In the genomic region with DNA sequence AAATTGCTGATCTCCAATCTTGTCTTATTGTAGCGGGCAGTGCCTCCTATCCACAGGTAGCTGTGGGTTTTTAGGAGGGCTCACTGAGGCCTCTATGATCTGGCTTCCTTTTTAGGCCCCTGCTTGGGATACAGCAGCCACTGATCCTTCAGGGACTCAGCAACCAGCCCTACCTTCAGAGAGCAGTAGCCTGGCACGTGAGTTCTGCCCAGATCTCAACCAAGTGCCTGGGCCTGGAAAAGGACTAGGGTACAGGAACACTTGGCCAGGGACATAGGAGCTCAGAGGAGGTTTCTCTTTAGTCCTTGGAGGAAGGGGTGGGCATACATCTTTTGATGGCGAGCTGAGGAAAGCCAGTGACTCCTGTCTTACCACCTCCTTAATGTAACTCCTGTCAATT, we compare ENCODE assay signal across 22 mouse cellular contexts. TPM values are rescaled to one million over a fixed set of nuclear protein-coding genes. Genes with fewer than 3 reads are reported as not detected.
DNase-seq lines count a peak whose midpoint lies in the region; ATAC-seq and TF ChIP-seq lines count a peak whose summit lies in the region.
"Had no signal": no experiment of that assay in that cellular context is flagged by ENCODE, and none has a peak within 500 bp of the region (broad histone marks: within the 10 kb centered on the region; RNA-seq: fewer than 3 reads in every experiment).

No protein-coding gene starts in this region.

- no peak for TF ChIP-seq POLR2A in cerebellum, adult 2 months (IDR thresholded peaks at IDR 0.05; ENCODE audit: borderline replicate concordance, insufficient read depth, low read length)

- 85% methylated on average over 3 of the region's 3 CpGs for WGBS in stomach, embryonic 15.5 days
- 94% methylated on average over 3 of the region's 3 CpGs for WGBS in stomach, postnatal 0 days
- 83% methylated on average over 3 of the region's 3 CpGs for WGBS in liver, embryonic 15.5 days (ENCODE audit: insufficient replicate concordance)
- WGBS in cerebellum, adult 2 months: 89% methylated on average over 3 of the region's 3 CpGs
- WGBS in kidney, embryonic 16.5 days: 97% methylated on average over 3 of the region's 3 CpGs

- H3K36me3 ChIP-seq in stomach, embryonic 15.5 days: peaks cover 48% of the 10 kb centered on the region
- H3K36me3 ChIP-seq in stomach, postnatal 0 days (ENCODE audit: control insufficient read depth, insufficient read depth, low read length): peaks cover 23% of the 10 kb centered on the region
- H3K36me3 ChIP-seq in liver, embryonic 15.5 days (replicated peaks): peaks cover 65% of the 10 kb centered on the region
- peaks cover 63% of the 10 kb centered on the region for H3K36me3 ChIP-seq in kidney, embryonic 16.5 days (ENCODE audit: insufficient read depth, low read length)

- peaks cover 8% of the 10 kb centered on the region for H3K4me1 ChIP-seq in stomach, embryonic 15.5 days
- H3K4me1 ChIP-seq in stomach, postnatal 0 days (replicated peaks; ENCODE audit: control insufficient read depth, insufficient read depth): 0 out of 2 replicates have a peak, but pooled peaks cover 2% of the 10 kb centered on the region
- H3K4me1 ChIP-seq in liver, embryonic 15.5 days (replicated peaks): peaks cover 56% of the 10 kb centered on the region
- peaks cover 20% of the 10 kb centered on the region for H3K4me1 ChIP-seq in cerebellum, adult 2 months (ENCODE audit: control insufficient read depth, insufficient read depth, low read length)
- peaks cover 19% of the 10 kb centered on the region for H3K4me1 ChIP-seq in kidney, embryonic 16.5 days (ENCODE audit: insufficient read depth, low read length)

- no peak for ATAC-seq in stomach, embryonic 15.5 days (ENCODE audit: insufficient read depth, low FRiP score, low read depth)
- no peak for ATAC-seq in stomach, postnatal 0 days (ENCODE audit: low FRiP score, low TSS enrichment)
- no peak for ATAC-seq in liver, embryonic 15.5 days (ENCODE audit: insufficient read depth)
- no peak for ATAC-seq in kidney, embryonic 16.5 days (ENCODE audit: low FRiP score, low TSS enrichment)
- ATAC-seq: forebrain, embryonic 13.5 days; forebrain, embryonic 16.5 days; Patski had no signal

- intact Hi-C loops in gastrocnemius, adult 2 months (cut with DNase I): no loop called here

- peak overlapping the region; percentile 90 for H3K27ac ChIP-seq in gastrocnemius, adult 2 months
- 0 out of 2 replicates have a peak overlapping the region, but pooled peaks have one; percentile 33 for H3K27ac ChIP-seq in stomach, embryonic 15.5 days
- no peak overlapping the region for H3K27ac ChIP-seq in stomach, postnatal 0 days (replicated peaks)
- H3K27ac ChIP-seq in liver, embryonic 15.5 days (replicated peaks): peak overlapping the region; percentile 84
- no peak overlapping the region for H3K27ac ChIP-seq in cerebellum, adult 2 months (ENCODE audit: insufficient read depth, low read length)
- H3K27ac ChIP-seq in kidney, embryonic 16.5 days (ENCODE audit: low read length): no peak overlapping the region
- H3K27ac ChIP-seq: forebrain, embryonic 10.5 days; forebrain, embryonic 13.5 days; heart, adult 2 months; heart, embryonic 10.5 days; hindbrain, embryonic 12.5 days; hindbrain, embryonic 15.5 days had no signal

- H3K4me3 ChIP-seq in gastrocnemius, adult 2 months: peak overlapping the region; percentile 23; the same call in 1 of the 2 replicates
- H3K4me3 ChIP-seq in stomach, embryonic 15.5 days (replicated peaks): no peak overlapping the region
- H3K4me3 ChIP-seq in stomach, postnatal 0 days (ENCODE audit: low read depth, low read length): no peak overlapping the region
- no peak overlapping the region for H3K4me3 ChIP-seq in liver, embryonic 15.5 days (replicated peaks)
- no peak overlapping the region for H3K4me3 ChIP-seq in cerebellum, adult 2 months (replicated peaks; ENCODE audit: insufficient read depth, low read depth, low read length)
- H3K4me3 ChIP-seq in kidney, embryonic 16.5 days (ENCODE audit: low read length): no peak overlapping the region
- H3K4me3 ChIP-seq: forebrain, embryonic 10.5 days; forebrain, embryonic 13.5 days; heart, adult 2 months; heart, embryonic 10.5 days; hindbrain, embryonic 12.5 days; hindbrain, embryonic 15.5 days had no signal

- H3K9me3 ChIP-seq in stomach, embryonic 15.5 days: no peaks in the 10 kb centered on the region
- H3K9me3 ChIP-seq in stomach, postnatal 0 days (ENCODE audit: control insufficient read depth, low read length): no peaks in the 10 kb centered on the region
- no peaks in the 10 kb centered on the region for H3K9me3 ChIP-seq in liver, embryonic 15.5 days (replicated peaks)
- H3K9me3 ChIP-seq in kidney, embryonic 16.5 days (ENCODE audit: low read length): no peaks in the 10 kb centered on the region
- H3K9me3 ChIP-seq: forebrain, embryonic 10.5 days; forebrain, embryonic 13.5 days; G1E; heart, embryonic 10.5 days; hindbrain, embryonic 12.5 days; hindbrain, embryonic 15.5 days had no signal

- H3K9ac ChIP-seq in stomach, embryonic 15.5 days: no peak overlapping the region
- H3K9ac ChIP-seq in stomach, postnatal 0 days (ENCODE audit: low read length): no peak overlapping the region
- H3K9ac ChIP-seq in liver, embryonic 15.5 days: no peak overlapping the region
- H3K9ac ChIP-seq in kidney, embryonic 16.5 days (replicated peaks; ENCODE audit: low read length): no peak overlapping the region
- H3K9ac ChIP-seq: forebrain, embryonic 13.5 days; hindbrain, embryonic 12.5 days; hindbrain, embryonic 15.5 days had no signal

- TF ChIP-seq EP300 in stomach, postnatal 0 days (optimal IDR thresholded peaks at IDR 0.05): no peak

- no peaks in the 10 kb centered on the region for H3K27me3 ChIP-seq in stomach, embryonic 15.5 days (replicated peaks)
- H3K27me3 ChIP-seq in stomach, postnatal 0 days (ENCODE audit: control insufficient read depth, insufficient read depth, low read length): no peaks in the 10 kb centered on the region
- H3K27me3 ChIP-seq in liver, embryonic 15.5 days: no peaks in the 10 kb centered on the region
- H3K27me3 ChIP-seq in cerebellum, adult 2 months (ENCODE audit: control insufficient read depth, insufficient read depth, low read length): no peaks in the 10 kb centered on the region
- H3K27me3 ChIP-seq in kidney, embryonic 16.5 days (ENCODE audit: insufficient read depth, low read length): no peaks in the 10 kb centered on the region
- H3K27me3 ChIP-seq: CH12.LX; forebrain, embryonic 13.5 days; hindbrain, embryonic 12.5 days; hindbrain, embryonic 15.5 days; Patski had no signal

- TF ChIP-seq CTCF in gastrocnemius, adult 2 months (IDR thresholded peaks at IDR 0.05): no peak
- no peak for TF ChIP-seq CTCF in stomach, postnatal 0 days (IDR thresholded peaks at IDR 0.05; ENCODE audit: low read depth)
- no peak for TF ChIP-seq CTCF in cerebellum, adult 2 months (IDR thresholded peaks at IDR 0.05; ENCODE audit: borderline replicate concordance, insufficient read depth, low read depth, low read length)

- no peak overlapping the region for H3K4me2 ChIP-seq in stomach, embryonic 15.5 days
- no peak overlapping the region for H3K4me2 ChIP-seq in stomach, postnatal 0 days (replicated peaks; ENCODE audit: low read depth)
- peak overlapping the region; percentile 10; the same call in 1 of the 2 replicates for H3K4me2 ChIP-seq in liver, embryonic 15.5 days
- H3K4me2 ChIP-seq in kidney, embryonic 16.5 days (replicated peaks; ENCODE audit: low read depth, low read length): no peak overlapping the region
- H3K4me2 ChIP-seq: forebrain, embryonic 13.5 days; hindbrain, embryonic 12.5 days; hindbrain, embryonic 15.5 days had no signal

- DNase-seq in gastrocnemius, adult 2 months: no peak
- DNase-seq in gastrocnemius, postnatal 10 days: no peak
- no peak for DNase-seq in stomach, postnatal 0 days (ENCODE audit: low spot score)
- no peak for DNase-seq in cerebellum, adult 2 months
- DNase-seq in adrenal gland, postnatal 14 days: no peak
- DNase-seq: adrenal gland, postnatal 10 days; cerebellum, adult 11 months; cerebellum, adult 8-10 months; gastrocnemius, postnatal 25 days; heart, adult 2 months had no signal

RNA-seq across cellular contexts. Expression of gene Arfgap2, which starts 3.3 kb away (rescaled TPM):
- total RNA-seq in gastrocnemius, adult 2 months (2021): 100 to 1,000 TPM; 152 to 211 TPM
- 10 to 100 TPM; 77.1 to 84.3 TPM for total RNA-seq in gastrocnemius, postnatal 10 days (2021)
- 71.4 and 80.2 TPM in 2 replicates for polyA plus RNA-seq in stomach, embryonic 15.5 days (2015; fragmentation: Nextera tagmentation; extraction: Ambion mirVana)
- 46.7 and 48.1 TPM in 2 replicates for polyA plus RNA-seq in stomach, postnatal 0 days (2015; fragmentation: Nextera tagmentation; extraction: Ambion mirVana)
- polyA plus RNA-seq in liver, embryonic 15.5 days (2015; fragmentation: Nextera tagmentation; extraction: Ambion mirVana): 60.7 and 67.9 TPM in 2 replicates
- 51.9 and 54.1 TPM in 2 replicates for polyA plus RNA-seq in cerebellum, adult 2 months (2012; rRNA removed)
- polyA plus RNA-seq in kidney, embryonic 16.5 days (2015; fragmentation: Nextera tagmentation; extraction: Ambion mirVana): 92.9 and 96.5 TPM in 2 replicates
- total RNA-seq in adrenal gland, postnatal 14 days (2021): 82.6 and 83.6 TPM in 2 replicates

RNA-seq across cellular contexts. Expression of gene Pacsin3, which starts 12.3 kb away (rescaled TPM):
- 100 to 1,000 TPM; 375 to 428 TPM for total RNA-seq in gastrocnemius, adult 2 months (2021)
- 100 to 1,000 TPM; 288 to 337 TPM for total RNA-seq in gastrocnemius, postnatal 10 days (2021)
- polyA plus RNA-seq in stomach, embryonic 15.5 days (2015; fragmentation: Nextera tagmentation; extraction: Ambion mirVana): 42.8 and 43.8 TPM in 2 replicates
- polyA plus RNA-seq in stomach, postnatal 0 days (2015; fragmentation: Nextera tagmentation; extraction: Ambion mirVana): 46.2 and 52.2 TPM in 2 replicates
- 15.8 and 18.2 TPM in 2 replicates for polyA plus RNA-seq in liver, embryonic 15.5 days (2015; fragmentation: Nextera tagmentation; extraction: Ambion mirVana)
- 153 and 159 TPM in 2 replicates for polyA plus RNA-seq in cerebellum, adult 2 months (2012; rRNA removed)
- polyA plus RNA-seq in kidney, embryonic 16.5 days (2015; fragmentation: Nextera tagmentation; extraction: Ambion mirVana): 47.7 and 49.6 TPM in 2 replicates
- total RNA-seq in adrenal gland, postnatal 14 days (2021): 55.2 and 61.7 TPM in 2 replicates

RNA-seq across cellular contexts. Expression of gene Ddb2, which starts 31.3 kb away (rescaled TPM):
- total RNA-seq in gastrocnemius, adult 2 months (2021): 1 to 10 TPM; 2.6 to 2.8 TPM
- total RNA-seq in gastrocnemius, postnatal 10 days (2021): 1 to 10 TPM; 4.2 to 7.6 TPM
- polyA plus RNA-seq in stomach, embryonic 15.5 days (2015; fragmentation: Nextera tagmentation; extraction: Ambion mirVana): 18.2 and 18.5 TPM in 2 replicates
- polyA plus RNA-seq in stomach, postnatal 0 days (2015; fragmentation: Nextera tagmentation; extraction: Ambion mirVana): 11.0 and 12.5 TPM in 2 replicates
- polyA plus RNA-seq in liver, embryonic 15.5 days (2015; fragmentation: Nextera tagmentation; extraction: Ambion mirVana): 5.8 and 6.1 TPM in 2 replicates
- polyA plus RNA-seq in cerebellum, adult 2 months (2012; rRNA removed): 34.5 and 41.5 TPM in 2 replicates
- 16.2 and 20.6 TPM in 2 replicates for polyA plus RNA-seq in kidney, embryonic 16.5 days (2015; fragmentation: Nextera tagmentation; extraction: Ambion mirVana)
- total RNA-seq in adrenal gland, postnatal 14 days (2021): 10.0 and 12.1 TPM in 2 replicates

Comparison
In these comparisons a context has a peak if more than half of its experiments do, and no peak if none do; other contexts are left out.
1. H3K27ac ChIP-seq: peak in gastrocnemius, adult 2 months (single experiment), stomach, embryonic 15.5 days (single experiment) and liver, embryonic 15.5 days (single experiment); none in stomach, postnatal 0 days (single experiment), cerebellum, adult 2 months (single experiment) and kidney, embryonic 16.5 days (single experiment).